Mouse (Mus musculus): ENCODE measurements at regions not wholly inside any gene's neighbourhood (a gene's known extent, or its start where the extent isn't known, plus 50 kb on each side); places are given as distances from the start of the nearest gene placed in this dataset.

DNA sequence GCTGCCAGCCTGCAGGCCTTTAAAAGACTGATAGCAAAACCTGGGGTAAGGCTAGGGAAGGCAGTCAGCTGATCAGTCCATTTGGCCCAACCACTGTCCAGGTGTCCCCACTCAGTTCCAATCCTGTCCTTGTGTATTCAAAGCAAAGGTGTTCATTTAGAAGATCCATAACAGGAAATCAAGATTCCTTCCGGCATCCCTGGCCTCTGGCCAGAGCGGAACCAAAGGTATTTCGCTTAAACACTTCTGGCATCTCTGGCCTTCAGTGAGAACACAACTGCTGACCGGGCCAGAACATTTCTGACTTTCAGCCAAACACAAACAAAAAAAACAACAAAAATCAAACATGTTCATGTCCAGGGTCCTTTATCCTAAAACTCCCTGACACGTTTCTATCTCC lies 102.3 kb downstream of the Hsd17b3 start:
- Histone ChIP-seq H3K4me1 (ENCODE audit: control insufficient read depth, insufficient read depth, low read depth, low read length) (no peaks in the 10 kb centered on the region; the same call in none of the 2 replicates), H3K9ac (ENCODE audit: low read depth, low read length) (no peak overlapping the region), H3K27me3 (replicated peaks; ENCODE audit: control insufficient read depth, insufficient read depth, low read length) (0 out of 2 replicates have a peak, but pooled peaks cover 2% of the 10 kb centered on the region), H3K36me3 (ENCODE audit: control insufficient read depth, insufficient read depth, low read length) (no peaks in the 10 kb centered on the region), H3K9me3 (ENCODE audit: control insufficient read depth, low read length) (no peaks in the 10 kb centered on the region), H3K4me2 (ENCODE audit: low read length) (no peak overlapping the region), H3K4me3 (ENCODE audit: low read length) (no peak overlapping the region), H3K27ac (ENCODE audit: low read depth, low read length) (no peak overlapping the region)
- 77% methylated on average over 5 of the region's 5 CpGs for WGBS
- ATAC-seq: no peak

DNA sequence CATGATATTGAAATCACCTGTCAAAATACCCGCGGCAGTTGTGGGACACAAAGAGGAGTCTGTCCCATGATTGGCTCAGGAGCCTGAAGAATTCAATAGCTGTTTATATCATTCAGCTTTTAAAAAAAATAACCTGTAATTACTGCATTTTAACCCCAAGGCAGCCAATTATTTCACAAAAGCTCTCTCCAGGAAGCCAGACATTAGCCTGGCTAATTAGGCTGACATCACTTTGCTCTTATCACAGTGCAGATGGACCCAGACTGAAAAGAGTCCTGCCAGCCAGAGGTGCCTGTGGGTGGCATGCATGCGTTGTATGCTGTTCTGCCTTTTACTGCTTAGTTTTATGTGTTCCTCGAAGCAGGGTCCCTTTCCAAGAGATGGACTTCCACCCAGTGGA lies 103.4 kb downstream of the Hsd17b3 start:
- Histone ChIP-seq H3K27ac (ENCODE audit: low read depth, low read length) (no peak overlapping the region), H3K36me3 (ENCODE audit: control insufficient read depth, insufficient read depth, low read length) (no peaks in the 10 kb centered on the region), H3K27me3 (replicated peaks; ENCODE audit: control insufficient read depth, insufficient read depth, low read length) (0 out of 2 replicates have a peak, but pooled peaks cover 2% of the 10 kb centered on the region), H3K4me2 (ENCODE audit: low read length) (no peak overlapping the region), H3K9ac (ENCODE audit: low read depth, low read length) (no peak overlapping the region), H3K4me1 (ENCODE audit: control insufficient read depth, insufficient read depth, low read depth, low read length) (no peaks in the 10 kb centered on the region; the same call in none of the 2 replicates), H3K4me3 (ENCODE audit: low read length) (no peak overlapping the region), H3K9me3 (ENCODE audit: control insufficient read depth, low read length) (no peaks in the 10 kb centered on the region)
- peak; percentile 65 for ATAC-seq
- 6% methylated on average over 4 of the region's 4 CpGs for whole genome bisulfite sequencing

GRCm38 (mm10) chr13:63985086-63985485 lies 103.9 kb downstream of the Hsd17b3 start:
- H3K9me3 ChIP-seq (ENCODE audit: control insufficient read depth, low read length): no peaks in the 10 kb centered on the region
- H3K9ac ChIP-seq (ENCODE audit: low read depth, low read length): no peak overlapping the region
- no peak overlapping the region for H3K4me3 ChIP-seq (ENCODE audit: low read length)
- 81% methylated on average over 5 of the region's 5 CpGs for WGBS
- H3K4me1 ChIP-seq (ENCODE audit: control insufficient read depth, insufficient read depth, low read depth, low read length): no peaks in the 10 kb centered on the region; the same call in none of the 2 replicates
- H3K4me2 ChIP-seq (ENCODE audit: low read length): no peak overlapping the region
- ATAC-seq: no peak
- 0 out of 2 replicates have a peak, but pooled peaks cover 2% of the 10 kb centered on the region for H3K27me3 ChIP-seq (replicated peaks; ENCODE audit: control insufficient read depth, insufficient read depth, low read length)
- no peaks in the 10 kb centered on the region for H3K36me3 ChIP-seq (ENCODE audit: control insufficient read depth, insufficient read depth, low read length)
- H3K27ac ChIP-seq (ENCODE audit: low read depth, low read length): no peak overlapping the region

GRCm38 (mm10) chr13:63980012-63980691 lies 108.9 kb downstream of the Hsd17b3 start:
- H3K36me3 ChIP-seq (ENCODE audit: control insufficient read depth, insufficient read depth, low read length): no peaks in the 10 kb centered on the region
- 8% methylated on average over 7 of the region's 7 CpGs for WGBS
- no peak overlapping the region for H3K4me3 ChIP-seq (ENCODE audit: low read length)
- H3K4me2 ChIP-seq (ENCODE audit: low read length): no peak overlapping the region
- no peak overlapping the region for H3K27ac ChIP-seq (ENCODE audit: low read depth, low read length)
- H3K9ac ChIP-seq (ENCODE audit: low read depth, low read length): no peak overlapping the region
- no peaks in the 10 kb centered on the region for H3K9me3 ChIP-seq (ENCODE audit: control insufficient read depth, low read length)
- no peaks in the 10 kb centered on the region for H3K27me3 ChIP-seq (replicated peaks; ENCODE audit: control insufficient read depth, insufficient read depth, low read length)
- peak; percentile 79 for ATAC-seq
- no peaks in the 10 kb centered on the region for H3K4me1 ChIP-seq (ENCODE audit: control insufficient read depth, insufficient read depth, low read depth, low read length)

GRCm38 (mm10) chr13:63979581-63979980 lies 109.4 kb downstream of the Hsd17b3 start:
- Histone ChIP-seq H3K4me2 (ENCODE audit: low read length) (no peak overlapping the region), H3K27ac (ENCODE audit: low read depth, low read length) (no peak overlapping the region), H3K9ac (ENCODE audit: low read depth, low read length) (no peak overlapping the region), H3K4me3 (ENCODE audit: low read length) (no peak overlapping the region), H3K4me1 (ENCODE audit: control insufficient read depth, insufficient read depth, low read depth, low read length) (no peaks in the 10 kb centered on the region), H3K9me3 (ENCODE audit: control insufficient read depth, low read length) (no peaks in the 10 kb centered on the region), H3K36me3 (ENCODE audit: control insufficient read depth, insufficient read depth, low read length) (no peaks in the 10 kb centered on the region), H3K27me3 (replicated peaks; ENCODE audit: control insufficient read depth, insufficient read depth, low read length) (no peaks in the 10 kb centered on the region)
- WGBS: 10% methylated on average over 1 of the region's 1 CpGs
- no peak for ATAC-seq

GRCm38 (mm10) chr13:63969907-63970306 lies 119.1 kb downstream of the Hsd17b3 start:
- WGBS: 67% methylated on average over 2 of the region's 2 CpGs
- no peaks in the 10 kb centered on the region for H3K4me1 ChIP-seq (ENCODE audit: control insufficient read depth, insufficient read depth, low read depth, low read length)
- no peaks in the 10 kb centered on the region for H3K36me3 ChIP-seq (ENCODE audit: control insufficient read depth, insufficient read depth, low read length)
- H3K4me2 ChIP-seq (ENCODE audit: low read length): no peak overlapping the region
- no peak overlapping the region for H3K27ac ChIP-seq (ENCODE audit: low read depth, low read length)
- no peak overlapping the region for H3K4me3 ChIP-seq (ENCODE audit: low read length)
- no peaks in the 10 kb centered on the region for H3K9me3 ChIP-seq (ENCODE audit: control insufficient read depth, low read length)
- ATAC-seq: no peak
- no peaks in the 10 kb centered on the region for H3K27me3 ChIP-seq (replicated peaks; ENCODE audit: control insufficient read depth, insufficient read depth, low read length)
- no peak overlapping the region for H3K9ac ChIP-seq (ENCODE audit: low read depth, low read length)

DNA sequence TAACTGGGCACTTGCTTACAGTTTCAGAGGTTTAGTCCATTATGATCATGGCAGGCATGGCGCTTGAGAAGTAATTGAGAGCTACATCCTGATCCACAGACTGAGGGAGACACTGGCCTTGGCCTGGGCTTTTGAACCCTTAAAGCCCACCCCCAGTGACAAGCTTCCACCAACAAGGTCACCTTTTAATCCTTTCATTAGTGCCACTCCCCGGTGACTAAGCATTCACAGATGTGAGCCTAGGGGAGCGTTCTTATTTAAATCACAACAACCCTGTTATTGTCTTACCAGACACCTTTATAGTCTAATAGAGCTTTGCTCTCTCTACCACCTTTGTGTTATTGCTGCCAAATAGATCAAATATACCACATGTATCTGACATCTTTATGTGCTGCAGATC lies 120.4 kb downstream of the Hsd17b3 start:
- no peak overlapping the region for H3K27ac ChIP-seq (ENCODE audit: low read depth, low read length)
- no peak overlapping the region for H3K4me2 ChIP-seq (ENCODE audit: low read length)
- H3K4me3 ChIP-seq (ENCODE audit: low read length): no peak overlapping the region
- 75% methylated on average over 3 of the region's 3 CpGs for WGBS
- H3K9me3 ChIP-seq (ENCODE audit: control insufficient read depth, low read length): no peaks in the 10 kb centered on the region
- H3K36me3 ChIP-seq (ENCODE audit: control insufficient read depth, insufficient read depth, low read length): no peaks in the 10 kb centered on the region
- no peaks in the 10 kb centered on the region for H3K27me3 ChIP-seq (replicated peaks; ENCODE audit: control insufficient read depth, insufficient read depth, low read length)
- no peak for ATAC-seq
- no peaks in the 10 kb centered on the region for H3K4me1 ChIP-seq (ENCODE audit: control insufficient read depth, insufficient read depth, low read depth, low read length)
- H3K9ac ChIP-seq (ENCODE audit: low read depth, low read length): no peak overlapping the region

DNA sequence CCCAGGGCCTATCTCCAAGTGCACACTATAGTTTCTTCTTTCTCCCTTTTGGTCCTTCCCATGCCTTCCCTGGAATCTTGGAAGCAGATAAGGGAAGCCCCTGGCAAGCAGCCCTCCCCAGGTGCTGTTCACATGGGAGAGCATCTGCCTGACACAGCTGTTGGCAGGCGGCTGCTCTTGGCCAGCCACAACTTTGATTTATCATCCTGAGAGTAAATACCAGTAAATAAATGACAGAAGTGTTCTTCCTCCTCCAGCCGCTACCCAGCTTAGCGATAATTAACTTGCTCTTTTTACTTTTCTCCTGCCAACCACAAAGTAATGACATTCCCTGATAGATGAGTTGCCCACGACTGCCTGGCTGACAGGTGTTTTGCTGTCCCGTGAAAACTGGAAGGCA lies 131.9 kb downstream of the Hsd17b3 start:
- no peak overlapping the region for H3K27ac ChIP-seq (ENCODE audit: low read depth, low read length)
- no peak overlapping the region for H3K4me2 ChIP-seq (ENCODE audit: low read length)
- H3K4me3 ChIP-seq (ENCODE audit: low read length): no peak overlapping the region
- H3K27me3 ChIP-seq (replicated peaks; ENCODE audit: control insufficient read depth, insufficient read depth, low read length): no peaks in the 10 kb centered on the region
- no peak overlapping the region for H3K9ac ChIP-seq (ENCODE audit: low read depth, low read length)
- 43% methylated on average over 5 of the region's 5 CpGs for WGBS
- no peaks in the 10 kb centered on the region for H3K4me1 ChIP-seq (ENCODE audit: control insufficient read depth, insufficient read depth, low read depth, low read length)
- peak; percentile 54; the same call in 1 of the 2 replicates for ATAC-seq
- H3K36me3 ChIP-seq (ENCODE audit: control insufficient read depth, insufficient read depth, low read length): no peaks in the 10 kb centered on the region
- H3K9me3 ChIP-seq (ENCODE audit: control insufficient read depth, low read length): no peaks in the 10 kb centered on the region; the same call in 1 of the 2 replicates

- H3K4me3 ChIP-seq (ENCODE audit: low read length): no peak overlapping the region
- no peak for ATAC-seq
- no peak overlapping the region for H3K4me2 ChIP-seq (ENCODE audit: low read length)
- no peak overlapping the region for H3K27ac ChIP-seq (ENCODE audit: low read depth, low read length)
- H3K36me3 ChIP-seq (ENCODE audit: control insufficient read depth, insufficient read depth, low read length): no peaks in the 10 kb centered on the region
- no peaks in the 10 kb centered on the region for H3K4me1 ChIP-seq (ENCODE audit: control insufficient read depth, insufficient read depth, low read depth, low read length)
- H3K9me3 ChIP-seq (ENCODE audit: control insufficient read depth, low read length): no peaks in the 10 kb centered on the region; the same call in 1 of the 2 replicates
- WGBS: 92% methylated on average over 2 of the region's 2 CpGs
- no peak overlapping the region for H3K9ac ChIP-seq (ENCODE audit: low read depth, low read length)
- H3K27me3 ChIP-seq (replicated peaks; ENCODE audit: control insufficient read depth, insufficient read depth, low read length): no peaks in the 10 kb centered on the region
Measured at GRCm38 (mm10) chr13:63954305-63954704, 134.7 kb downstream of the Hsd17b3 start.

Measured in hindbrain, embryonic 16.5 days (tissue).